Mouse (Mus musculus) heart, postnatal 10 days (tissue): ENCODE data around the gene Rimkla. TPM values are rescaled to one million over a fixed set of nuclear protein-coding genes. Genes with fewer than 3 reads are reported as not detected.

Source experiments
- DNase-seq, 2 experiments: peaks; one replicate each; pipeline ENCODE4 v3.0.0; 2021
- intact Hi-C: fragments of 180-260 bp; cut with DNase I; formaldehyde crosslinking; loops from one replicate; pipeline ENCODE4 v1.15.1; 2025
- total RNA-seq, 2 experiments: library from RNA; stranded (reverse); gene quantifications; 2 replicates each; pipeline ENCODE4 v1.2.3; 2021

The Rimkla gene
- total RNA-seq, 2 experiments from 2014 or later = 1.3 to 1.5 TPM

DNA sequence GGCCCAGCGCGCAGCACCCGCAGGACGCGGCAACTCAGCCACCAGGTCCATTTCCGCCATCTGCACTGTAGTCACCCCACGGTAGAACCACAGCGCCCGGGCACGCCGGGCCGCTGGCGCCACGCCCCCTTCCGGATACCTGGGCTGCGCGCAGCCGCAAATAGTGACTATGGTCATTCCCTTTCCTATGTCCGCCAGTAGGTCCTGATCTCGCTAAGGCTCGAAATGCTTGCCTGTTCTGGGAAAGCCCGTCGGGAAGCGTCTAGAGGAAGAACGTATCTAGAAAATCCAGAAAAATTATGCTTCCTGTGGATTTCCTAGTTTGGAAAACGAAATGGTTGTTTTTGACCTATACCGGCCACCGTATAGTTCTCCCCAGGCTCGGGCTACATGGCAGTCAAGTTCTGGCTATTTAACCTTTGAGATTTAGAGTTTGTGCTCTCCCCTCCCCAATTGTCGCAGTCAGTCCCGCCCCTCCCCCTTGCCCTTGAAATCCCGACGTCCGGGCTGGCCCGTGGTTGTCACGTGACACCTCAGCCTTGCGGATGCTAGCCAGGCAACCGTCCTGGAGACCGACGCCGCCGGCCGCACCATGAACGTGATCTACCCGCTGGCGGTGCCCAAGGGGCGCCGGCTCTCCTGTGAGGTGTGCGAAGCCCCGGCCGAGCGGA, 70.0 kb downstream of the Rimkla start, which contains the start of the genes Ppcs and Zmynd12:
Gene Ppcs (minus strand): TSS at position 127 of the 671 bp plus-strand sequence.
Gene Zmynd12 (plus strand): TSS at position 521 of the 671 bp plus-strand sequence.
- intact Hi-C loops = loop anchor here (5.0 kb wide), 1 partner anchor 185 kb away; no protein-coding TSS in a partner anchor
- peak; percentile 91 to 93 for DNase-seq

DNA sequence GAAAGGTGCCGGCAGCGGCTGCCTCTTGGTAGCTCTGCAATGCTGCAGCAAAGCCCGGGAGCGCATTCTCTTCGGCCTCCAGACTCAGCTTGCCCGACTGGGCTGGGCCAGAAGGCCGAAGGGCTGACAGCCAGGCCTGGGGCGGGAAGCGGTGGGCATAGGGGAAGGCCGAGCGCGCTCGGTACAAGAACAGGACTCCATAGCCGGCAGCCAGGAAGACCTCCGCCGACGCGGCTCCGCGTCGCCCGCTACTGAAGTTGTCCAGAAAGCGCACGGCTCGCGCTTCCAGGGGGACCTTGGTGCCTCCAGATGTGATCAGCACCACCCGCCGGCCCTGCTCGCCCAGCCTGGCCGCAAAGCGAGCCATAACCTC, 70.5 kb downstream of the Rimkla start:
- intact Hi-C loops = loop anchor here (5.0 kb wide), 1 partner anchor 185 kb away; no protein-coding TSS in a partner anchor
- DNase-seq = no peak

GRCm38 (mm10) chr4:119421191-119421590, 71.2 kb downstream of the Rimkla start:
- intact Hi-C loops = loop anchor here (5.0 kb wide), 1 partner anchor 184 kb away; no protein-coding TSS in a partner anchor
- DNase-seq = no peak

DNA sequence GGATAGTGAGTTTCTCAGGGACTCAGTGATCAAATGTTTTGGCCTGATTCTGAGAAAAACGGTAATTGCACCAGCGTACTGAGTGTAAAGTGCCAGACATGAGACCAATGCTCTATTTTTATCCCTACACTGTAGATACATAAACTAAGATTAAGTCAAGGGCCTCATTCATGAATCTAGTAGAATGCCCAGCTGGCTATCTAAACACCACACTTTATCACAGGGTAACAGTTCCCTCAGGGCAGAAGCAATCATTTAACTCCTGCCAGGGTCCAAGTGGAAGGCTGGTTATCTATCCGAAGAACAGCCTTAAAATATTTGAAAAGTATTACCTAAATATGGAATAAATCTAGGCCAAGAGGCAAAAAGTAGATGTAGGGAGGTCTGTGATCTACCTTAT, 74.5 kb downstream of the Rimkla start:
- intact Hi-C loops = no loop called here
- no peak for DNase-seq

- intact Hi-C loops = no loop called here
- no peak for DNase-seq
Measured at GRCm38 (mm10) chr4:119417270-119417669, 75.2 kb downstream of the Rimkla start.

Other genes starting within 250 kb of the Rimkla start
- gene Cldn19, start 237.2 kb downstream of the Rimkla start, total RNA-seq = under 1 TPM; 0.17 to 0.43 TPM
- 100 to 1,000 TPM; 750 to 806 TPM for gene Ybx1, start 198.0 kb downstream of the Rimkla start, total RNA-seq
- 10 to 100 TPM; 15.1 to 15.4 TPM for gene Ppih, start 172.1 kb downstream of the Rimkla start, total RNA-seq
- gene Ccdc30, start 77.1 kb downstream of the Rimkla start, total RNA-seq = under 1 TPM; 0.35 to 0.65 TPM
- gene Ppcs, start 70.2 kb downstream of the Rimkla start, total RNA-seq = 10 to 100 TPM in 1 of 2 experiments, 1 to 10 TPM in 1; 9.6 to 17.0 TPM
- gene Zmynd12, start 69.8 kb downstream of the Rimkla start, total RNA-seq = not detected
- gene Foxj3, start 44.4 kb upstream of the Rimkla start, total RNA-seq = 10 to 100 TPM; 41.6 to 44.0 TPM
- gene Frg2f1, start 46.9 kb upstream of the Rimkla start, total RNA-seq = 1 to 10 TPM; 4.8 to 7.9 TPM
- gene Guca2a, start 145.1 kb upstream of the Rimkla start, total RNA-seq = not detected
- not detected for gene Guca2b, start 166.3 kb upstream of the Rimkla start, total RNA-seq
- gene Hivep3, start 241.2 kb upstream of the Rimkla start, total RNA-seq = 1 to 10 TPM; 5.7 to 5.9 TPM